Mouse (Mus musculus): ENCODE results near the gene Iars2. TPM values are rescaled to one million over a fixed set of nuclear protein-coding genes. Genes with fewer than 3 reads are reported as not detected.
A peak's percentile ranks its signal among the peaks of the same experiment; 100 is the strongest.
"Not testable (repeated sequence)": the region's sequence is repeated elsewhere in the genome, so short reads cannot be mapped to it uniquely, and the experiment has no call there.

Gene Iars2
- polyA plus RNA-seq, 1 experiment from 2014 or later = 64.7 TPM

GRCm38 (mm10) chr1:185333651-185334050 is 4.5 kb upstream of the Iars2 start:
- no peaks in the 10 kb centered on the region for H3K27me3 ChIP-seq
- ATAC-seq (no peak), DNase-seq (ENCODE audit: low read depth, low spot score) (no peak)
- CTCF ChIA-PET = interaction anchor here (1.1 kb wide), 1 partner anchor 19 kb away, joined by 3 read pairs; no protein-coding TSS in a partner anchor
- in situ Hi-C loops (cut with MboI; ENCODE audit: low pct_unique_long_range_greater_than_20kb) = no loop called here
- POLR2A ChIA-PET = no interaction called here
- no peak for TF ChIP-seq CTCF (IDR thresholded peaks at IDR 0.05)

- no peaks in the 10 kb centered on the region for H3K27me3 ChIP-seq
- ChIA-PET CTCF (interaction anchor here (1.5 kb wide), 1 partner anchor 14 kb away, joined by 6 read pairs; no protein-coding TSS in a partner anchor), POLR2A (interaction anchor here (1.1 kb wide), 1 partner anchor 30 kb away, joined by 3 read pairs; no protein-coding TSS in a partner anchor)
- ATAC-seq (peak; percentile 75), DNase-seq (ENCODE audit: low read depth, low spot score) (peak; percentile 50)
- no peak for TF ChIP-seq CTCF (IDR thresholded peaks at IDR 0.05)
- in situ Hi-C loops (cut with MboI; ENCODE audit: low pct_unique_long_range_greater_than_20kb) = no loop called here
These were observed 2.8 kb upstream of the Iars2 start, which contains the start of gene Bpnt1 for GRCm38 (mm10) chr1:185331983-185332430. Gene Bpnt1 (plus strand): TSS chr1:185332149.

GRCm38 (mm10) chr1:185331364-185331763 is 2.2 kb upstream of the Iars2 start:
- CTCF ChIA-PET = interaction anchor here (1.5 kb wide), 1 partner anchor 15 kb away, joined by 6 read pairs; no protein-coding TSS in a partner anchor
- no peak for DNase-seq (ENCODE audit: low read depth, low spot score)
- ATAC-seq = no peak

GRCm38 (mm10) chr1:185329851-185330250 is 655 bp upstream of the Iars2 start:
- in situ Hi-C loops (cut with MboI; ENCODE audit: low pct_unique_long_range_greater_than_20kb) = no loop called here
- no peak for TF ChIP-seq CTCF (IDR thresholded peaks at IDR 0.05)
- ChIA-PET POLR2A (interaction anchor here (1.1 kb wide), 1 partner anchor 21 kb away, joined by 3 read pairs; no protein-coding TSS in a partner anchor), CTCF (interaction anchor here (0.7 to 1.4 kb wide), 2 partner anchors 13 to 38 kb away, joined by 3 read pairs; no protein-coding TSS in a partner anchor)
- ATAC-seq = no peak
- DNase-seq (ENCODE audit: low read depth, low spot score) = no peak
- H3K27me3 ChIP-seq = no peaks in the 10 kb centered on the region

More at GRCm38 (mm10) chr1:185331364-185331763, 2.2 kb upstream of the Iars2 start:
- in situ Hi-C loops (cut with MboI; ENCODE audit: low pct_unique_long_range_greater_than_20kb) = no loop called here
- H3K27me3 ChIP-seq = no peaks in the 10 kb centered on the region
- POLR2A ChIA-PET = interaction anchor here (0.5 kb wide), 1 partner anchor 72 kb away, joined by 4 read pairs; no protein-coding TSS in a partner anchor
- no peak for TF ChIP-seq CTCF (IDR thresholded peaks at IDR 0.05)

GRCm38 (mm10) chr1:185327754-185328345 is 1.3 kb downstream of the Iars2 start:
- not testable (repeated sequence) for ATAC-seq
- ChIA-PET CTCF (interaction anchor here (0.9 to 1.5 kb wide), 4 partner anchors 12 to 73 kb away, joined by 3 to 10 read pairs (median 4); no protein-coding TSS in a partner anchor), POLR2A (interaction anchor here (1.3 kb wide), 1 partner anchor 14 kb away, joined by 3 read pairs; no protein-coding TSS in a partner anchor)

GRCm38 (mm10) chr1:185315846-185316568 is 13.2 kb downstream of the Iars2 start:
- ATAC-seq (no peak), DNase-seq (ENCODE audit: low read depth, low spot score) (no peak)
- no peak for TF ChIP-seq CTCF (IDR thresholded peaks at IDR 0.05)
- in situ Hi-C loops (cut with MboI; ENCODE audit: low pct_unique_long_range_greater_than_20kb) = no loop called here
- no peaks in the 10 kb centered on the region for H3K27me3 ChIP-seq
- ChIA-PET CTCF (interaction anchor here (0.8 to 1.5 kb wide), 4 partner anchors 11 to 88 kb away, joined by 3 to 4 read pairs (median 3); no protein-coding TSS in a partner anchor), POLR2A (no interaction called here)

More at GRCm38 (mm10) chr1:185327754-185328345, 1.3 kb downstream of the Iars2 start:
- H3K27me3 ChIP-seq; DNase-seq (ENCODE audit: low read depth, low spot score); in situ Hi-C loops (cut with MboI; ENCODE audit: low pct_unique_long_range_greater_than_20kb): not testable (repeated sequence)

- in situ Hi-C loops (cut with MboI; ENCODE audit: low pct_unique_long_range_greater_than_20kb) = no loop called here
- no peak for ATAC-seq
- ChIA-PET POLR2A (no interaction called here), CTCF (interaction anchor here (1.2 to 3.4 kb wide), 3 partner anchors 13 to 14 kb away, joined by 3 to 10 read pairs (median 5); no protein-coding TSS in a partner anchor)
- DNase-seq (ENCODE audit: low read depth, low spot score) = no peak
- no peaks in the 10 kb centered on the region for H3K27me3 ChIP-seq
- TF ChIP-seq CTCF (IDR thresholded peaks at IDR 0.05) = no peak
These were observed 14.7 kb downstream of the Iars2 start for GRCm38 (mm10) chr1:185314546-185314945.

GRCm38 (mm10) chr1:185311949-185312348 is 17.2 kb downstream of the Iars2 start:
- ChIA-PET CTCF (interaction anchor here (1.4 to 3.4 kb wide), 2 partner anchors 12 to 15 kb away, joined by 5 to 10 read pairs; no protein-coding TSS in a partner anchor), POLR2A (interaction anchor here (1.1 kb wide), 1 partner anchor 10 kb away, joined by 4 read pairs; no protein-coding TSS in a partner anchor)
- DNase-seq (ENCODE audit: low read depth, low spot score) (no peak), ATAC-seq (no peak)
- in situ Hi-C loops (cut with MboI; ENCODE audit: low pct_unique_long_range_greater_than_20kb) = no loop called here
- TF ChIP-seq CTCF (IDR thresholded peaks at IDR 0.05) = no peak
- H3K27me3 ChIP-seq = no peaks in the 10 kb centered on the region

- H3K27me3 ChIP-seq = no peaks in the 10 kb centered on the region
- in situ Hi-C loops (cut with MboI; ENCODE audit: low pct_unique_long_range_greater_than_20kb) = no loop called here
- ChIA-PET POLR2A (no interaction called here), CTCF (interaction anchor here (1.0 to 2.0 kb wide), 2 partner anchors 9 to 14 kb away, joined by 3 to 6 read pairs; no protein-coding TSS in a partner anchor)
- DNase-seq (ENCODE audit: low read depth, low spot score) = no peak
- TF ChIP-seq CTCF (IDR thresholded peaks at IDR 0.05) = no peak
- ATAC-seq = no peak
These were observed 20.3 kb downstream of the Iars2 start for GRCm38 (mm10) chr1:185308908-185309307.

- H3K27me3 ChIP-seq = no peaks in the 10 kb centered on the region
- in situ Hi-C loops (cut with MboI; ENCODE audit: low pct_unique_long_range_greater_than_20kb) = no loop called here
- ATAC-seq = no peak
- ChIA-PET POLR2A (no interaction called here), CTCF (interaction anchor here (1.0 to 2.0 kb wide), 2 partner anchors 9 to 14 kb away, joined by 3 to 6 read pairs; no protein-coding TSS in a partner anchor)
- no peak for DNase-seq (ENCODE audit: low read depth, low spot score)
- no peak for TF ChIP-seq CTCF (IDR thresholded peaks at IDR 0.05)
These were observed 20.9 kb downstream of the Iars2 start for GRCm38 (mm10) chr1:185308334-185308733.
